Mouse (Mus musculus): ENCODE measurements at regions not wholly inside any gene's neighbourhood (a gene's known extent, or its start where the extent isn't known, plus 50 kb on each side); places are given as distances from the start of the nearest gene placed in this dataset.
"Not testable (repeated sequence)": the region's sequence is repeated elsewhere in the genome, so short reads cannot be mapped to it uniquely, and the experiment has no call there.

DNA sequence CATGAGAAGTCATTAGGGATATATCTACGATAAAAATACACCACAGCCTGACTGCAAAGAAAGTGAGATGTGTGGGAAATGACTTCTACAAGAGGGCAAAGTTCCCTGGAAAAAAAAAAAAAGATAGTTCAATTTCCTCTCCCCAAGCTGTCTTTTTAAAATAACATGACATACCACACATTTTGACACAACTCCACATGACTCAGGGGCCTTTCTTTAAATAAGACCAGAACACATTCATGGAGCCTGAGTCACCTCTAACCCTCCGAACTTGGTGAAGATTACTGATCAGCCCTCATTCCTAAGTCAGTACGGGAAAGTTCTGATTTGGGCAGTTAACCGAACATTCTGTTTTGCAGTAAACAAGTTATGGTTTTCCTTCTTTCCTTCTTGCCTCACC lies 515.6 kb upstream of the Klf6 start:
- Histone ChIP-seq H3K4me1 (ENCODE audit: control insufficient read depth, insufficient read depth, low read length) (peaks cover 6% of the 10 kb centered on the region), H3K27ac (ENCODE audit: insufficient read depth, low read depth, low read length) (no peak overlapping the region), H3K4me3 (ENCODE audit: insufficient read depth, low read length) (no peak overlapping the region)
- TF ChIP-seq CTCF (IDR thresholded peaks at IDR 0.05; ENCODE audit: low read depth, low read length) (no peak), POLR2A (IDR thresholded peaks at IDR 0.05; ENCODE audit: borderline replicate concordance, low read depth, low read length) (no peak)

DNA sequence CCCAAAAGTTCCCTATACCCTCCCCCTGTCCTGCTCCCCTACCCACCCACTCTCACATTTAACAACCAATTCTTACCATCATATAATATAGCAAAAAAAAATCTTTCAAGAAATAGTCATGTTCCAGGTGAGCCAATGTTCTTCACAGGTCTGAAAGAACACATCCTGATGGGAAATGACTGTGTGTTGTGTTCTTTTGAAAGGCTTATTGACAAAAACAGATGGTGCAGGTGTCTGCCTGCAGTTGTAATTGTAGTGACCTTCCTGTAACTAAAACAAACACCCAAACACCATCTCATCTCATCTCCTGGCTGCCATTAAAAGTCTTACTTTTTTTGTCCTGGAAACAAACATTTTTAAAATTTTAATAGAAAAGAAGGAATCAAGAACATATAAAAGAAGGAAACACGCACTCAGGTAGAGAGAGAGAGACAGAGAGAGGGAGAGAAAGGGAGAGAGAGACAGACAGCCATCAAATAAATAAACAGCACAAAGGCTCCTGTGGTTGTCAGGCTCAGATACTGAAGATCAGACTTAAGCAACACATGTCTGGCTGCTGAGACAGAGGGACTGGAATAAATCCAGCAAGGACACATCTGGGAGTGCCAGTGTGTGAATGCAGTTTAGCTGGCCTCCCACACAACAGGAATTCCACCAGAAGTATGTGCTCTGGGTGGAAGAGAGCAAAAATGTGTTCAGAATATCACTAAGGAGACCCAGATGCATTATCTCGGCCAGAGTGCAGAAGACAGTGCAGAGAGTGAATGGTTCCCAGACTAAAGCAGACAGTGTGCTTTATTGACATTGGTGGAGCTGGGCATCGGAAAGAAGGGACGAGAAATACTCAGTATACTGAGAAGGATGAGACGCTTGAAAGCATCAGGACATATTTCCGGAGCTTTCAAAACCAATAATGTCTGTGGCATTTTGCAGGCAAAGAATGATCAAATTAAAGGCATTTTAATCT lies 513.5 kb upstream of the Klf6 start:
- Histone ChIP-seq H3K4me1 (ENCODE audit: control insufficient read depth, insufficient read depth, low read length) (peaks cover 6% of the 10 kb centered on the region), H3K4me3 (ENCODE audit: insufficient read depth, low read length) (no peak overlapping the region), H3K27ac (ENCODE audit: insufficient read depth, low read depth, low read length) (no peak overlapping the region)
- TF ChIP-seq CTCF (IDR thresholded peaks at IDR 0.05; ENCODE audit: low read depth, low read length) (no peak), POLR2A (IDR thresholded peaks at IDR 0.05; ENCODE audit: borderline replicate concordance, low read depth, low read length) (no peak)

DNA sequence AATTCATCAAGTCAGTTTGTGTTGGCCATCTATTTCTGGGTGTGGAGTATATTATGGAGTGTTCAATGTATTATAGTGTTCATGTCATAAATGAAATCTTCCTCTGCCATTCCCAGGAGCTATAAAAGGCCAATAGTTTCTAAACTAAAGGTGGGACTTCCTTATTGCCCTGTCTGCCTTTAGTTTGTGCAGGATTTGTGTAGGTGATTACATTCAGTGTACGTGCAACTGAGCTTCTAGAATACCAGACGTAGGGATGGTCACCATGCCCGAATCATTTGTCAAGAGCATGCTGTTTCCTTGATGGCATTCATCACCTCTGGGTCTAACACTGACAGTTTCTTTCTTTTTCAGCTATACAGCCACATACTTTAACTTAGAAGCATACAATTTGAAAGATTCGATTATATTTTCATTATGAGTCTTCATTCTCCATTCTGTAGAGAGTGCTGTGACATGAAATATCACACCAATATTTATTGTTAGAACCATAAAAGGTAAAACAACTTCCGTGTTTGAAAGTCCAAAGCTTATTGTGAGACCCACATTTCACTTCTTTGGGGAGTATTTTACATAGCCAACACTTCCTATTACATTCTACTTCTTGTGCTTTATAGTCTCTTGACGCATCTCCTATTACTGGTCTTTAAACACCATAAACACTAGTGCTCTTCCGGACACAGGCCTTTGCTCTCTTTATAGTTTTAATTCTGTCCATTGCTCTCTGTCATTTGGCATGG lies 494.1 kb upstream of the Klf6 start:
- H3K27ac ChIP-seq (ENCODE audit: insufficient read depth, low read depth, low read length): no peak overlapping the region
- H3K4me3 ChIP-seq (ENCODE audit: insufficient read depth, low read length): no peak overlapping the region
- no peaks in the 10 kb centered on the region for H3K4me1 ChIP-seq (ENCODE audit: control insufficient read depth, insufficient read depth, low read length)
- TF ChIP-seq POLR2A (IDR thresholded peaks at IDR 0.05; ENCODE audit: borderline replicate concordance, low read depth, low read length): no peak
- no peak for TF ChIP-seq CTCF (IDR thresholded peaks at IDR 0.05; ENCODE audit: low read depth, low read length)

- Histone ChIP-seq H3K4me3 (ENCODE audit: insufficient read depth, low read length) (no peak overlapping the region), H3K27ac (ENCODE audit: insufficient read depth, low read depth, low read length) (no peak overlapping the region), H3K4me1 (ENCODE audit: control insufficient read depth, insufficient read depth, low read length) (no peaks in the 10 kb centered on the region)
- TF ChIP-seq CTCF (IDR thresholded peaks at IDR 0.05; ENCODE audit: low read depth, low read length) (no peak), POLR2A (IDR thresholded peaks at IDR 0.05; ENCODE audit: borderline replicate concordance, low read depth, low read length) (no peak)
Observed at GRCm38 (mm10) chr13:5370007-5370406, 491.3 kb upstream of the Klf6 start.

- H3K4me1 ChIP-seq (ENCODE audit: control insufficient read depth, insufficient read depth, low read length): no peaks in the 10 kb centered on the region
- H3K27ac ChIP-seq (ENCODE audit: insufficient read depth, low read depth, low read length): no peak overlapping the region
- TF ChIP-seq CTCF (IDR thresholded peaks at IDR 0.05; ENCODE audit: low read depth, low read length) (no peak), POLR2A (IDR thresholded peaks at IDR 0.05; ENCODE audit: borderline replicate concordance, low read depth, low read length) (no peak)
- no peak overlapping the region for H3K4me3 ChIP-seq (ENCODE audit: insufficient read depth, low read length)
Observed at GRCm38 (mm10) chr13:5373191-5373590, 488.1 kb upstream of the Klf6 start.

GRCm38 (mm10) chr13:5408226-5408804 lies 453.0 kb upstream of the Klf6 start:
- H3K4me3 ChIP-seq (ENCODE audit: insufficient read depth, low read length): no peak overlapping the region
- H3K4me1 ChIP-seq (ENCODE audit: control insufficient read depth, insufficient read depth, low read length): no peaks in the 10 kb centered on the region
- TF ChIP-seq CTCF (IDR thresholded peaks at IDR 0.05; ENCODE audit: low read depth, low read length): no peak
- TF ChIP-seq POLR2A (IDR thresholded peaks at IDR 0.05; ENCODE audit: borderline replicate concordance, low read depth, low read length): no peak
- H3K27ac ChIP-seq (ENCODE audit: insufficient read depth, low read depth, low read length): no peak overlapping the region

DNA sequence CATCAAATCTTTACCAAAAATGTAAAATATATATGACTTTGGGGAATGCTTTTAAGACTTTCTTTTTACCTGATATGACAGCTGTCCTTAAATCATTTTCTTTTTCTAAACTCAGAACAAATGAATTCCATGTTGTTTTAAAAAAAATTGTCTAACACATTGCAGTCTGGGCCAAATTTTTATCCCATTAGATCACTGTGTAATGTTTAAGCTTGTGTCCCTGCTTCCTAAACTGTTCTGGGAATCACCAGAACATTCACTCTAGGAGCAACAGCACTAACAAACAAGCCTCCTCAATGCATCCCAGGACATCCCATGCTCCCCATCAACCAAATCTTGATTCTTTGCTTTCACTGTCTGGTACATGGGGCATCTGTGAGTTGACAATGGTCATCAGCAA lies 449.2 kb upstream of the Klf6 start:
- no peak for TF ChIP-seq CTCF (IDR thresholded peaks at IDR 0.05; ENCODE audit: low read depth, low read length)
- no peak for TF ChIP-seq POLR2A (IDR thresholded peaks at IDR 0.05; ENCODE audit: borderline replicate concordance, low read depth, low read length)
- no peak overlapping the region for H3K27ac ChIP-seq (ENCODE audit: insufficient read depth, low read depth, low read length)
- no peaks in the 10 kb centered on the region for H3K4me1 ChIP-seq (ENCODE audit: control insufficient read depth, insufficient read depth, low read length)
- H3K4me3 ChIP-seq (ENCODE audit: insufficient read depth, low read length): no peak overlapping the region

GRCm38 (mm10) chr13:5413009-5413408 lies 448.3 kb upstream of the Klf6 start:
- not testable (repeated sequence) for H3K4me3 ChIP-seq (ENCODE audit: insufficient read depth, low read length); H3K27ac ChIP-seq (ENCODE audit: insufficient read depth, low read depth, low read length); H3K4me1 ChIP-seq (ENCODE audit: control insufficient read depth, insufficient read depth, low read length)

GRCm38 (mm10) chr13:5424110-5424509 lies 437.2 kb upstream of the Klf6 start:
- Histone ChIP-seq H3K4me3 (ENCODE audit: insufficient read depth, low read length) (no peak overlapping the region), H3K27ac (ENCODE audit: insufficient read depth, low read depth, low read length) (peak overlapping the region; percentile 54), H3K4me1 (ENCODE audit: control insufficient read depth, insufficient read depth, low read length) (peaks cover 20% of the 10 kb centered on the region)
- TF ChIP-seq POLR2A (IDR thresholded peaks at IDR 0.05; ENCODE audit: borderline replicate concordance, low read depth, low read length): no peak
- no peak for TF ChIP-seq CTCF (IDR thresholded peaks at IDR 0.05; ENCODE audit: low read depth, low read length)

Measured in bone marrow macrophage, adult 2 months (primary cell).